Mouse (Mus musculus) CD8-positive naive resting alpha-beta T cell, adult 2 months (primary cell): ENCODE measurements around the gene Aldh3b1.
A peak's percentile ranks its signal among the peaks of the same experiment; 100 is the strongest.

Source experiments
- DNase-seq, 2 experiments: peaks; one replicate each; pipeline ENCODE4 v3.0.0; 2022; ENCODE audit warnings: low read depth in 2 of 2, low spot score in 2 of 2

The Aldh3b1 gene

GRCm38 (mm10) chr19:3913692-3914091 is 15.9 kb downstream of the Aldh3b1 start:
- no peak for DNase-seq

DNA sequence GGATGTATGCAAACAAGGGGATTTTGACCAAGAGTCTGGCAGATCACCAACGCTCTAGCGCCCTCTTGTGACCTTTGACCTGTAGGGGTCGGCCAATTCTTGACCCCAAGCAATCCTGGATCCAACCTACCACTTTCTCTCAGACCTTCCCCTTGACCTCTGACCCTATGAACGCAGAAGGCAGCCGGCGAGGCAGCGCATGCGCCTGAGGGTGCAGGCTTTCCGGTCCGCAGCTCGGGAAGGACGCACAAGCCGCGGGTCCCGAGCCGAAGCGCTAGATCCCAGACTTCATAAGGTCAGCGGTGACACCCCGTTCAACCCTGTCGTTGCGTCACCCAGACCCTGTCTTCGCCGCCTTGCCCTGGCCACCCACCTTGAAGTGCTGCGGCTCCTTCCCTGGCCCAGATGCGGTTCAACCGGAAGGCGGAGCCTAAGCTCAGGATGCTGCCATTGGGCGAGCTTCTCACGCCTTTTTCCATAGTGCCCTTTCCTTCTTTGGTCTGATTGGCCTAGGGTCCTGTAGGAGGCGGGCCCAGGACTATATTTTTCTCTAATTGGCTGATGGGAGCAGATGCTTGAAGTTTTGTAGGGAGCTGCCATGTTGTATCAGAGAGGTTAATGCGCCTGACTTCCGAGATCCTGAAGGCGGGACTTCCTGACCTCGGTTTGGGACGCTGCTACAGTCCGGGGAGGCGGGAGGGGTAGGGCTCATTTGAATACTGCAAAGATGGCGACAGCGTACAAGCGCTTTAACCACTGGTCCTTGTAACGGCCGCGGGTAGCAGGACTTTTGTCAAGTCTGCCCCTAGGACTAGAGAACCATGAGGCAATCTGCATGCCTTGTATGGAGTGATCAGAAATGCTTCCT is 17.0 kb downstream of the Aldh3b1 start, which contains the start of gene Ndufs8:
Ndufs8 (minus strand) TSS at position 438 of the 868 bp plus-strand sequence.
- peak; percentile 87 to 92 for DNase-seq

GRCm38 (mm10) chr19:3910206-3910605 is 19.4 kb downstream of the Aldh3b1 start:
- DNase-seq: no peak

DNA sequence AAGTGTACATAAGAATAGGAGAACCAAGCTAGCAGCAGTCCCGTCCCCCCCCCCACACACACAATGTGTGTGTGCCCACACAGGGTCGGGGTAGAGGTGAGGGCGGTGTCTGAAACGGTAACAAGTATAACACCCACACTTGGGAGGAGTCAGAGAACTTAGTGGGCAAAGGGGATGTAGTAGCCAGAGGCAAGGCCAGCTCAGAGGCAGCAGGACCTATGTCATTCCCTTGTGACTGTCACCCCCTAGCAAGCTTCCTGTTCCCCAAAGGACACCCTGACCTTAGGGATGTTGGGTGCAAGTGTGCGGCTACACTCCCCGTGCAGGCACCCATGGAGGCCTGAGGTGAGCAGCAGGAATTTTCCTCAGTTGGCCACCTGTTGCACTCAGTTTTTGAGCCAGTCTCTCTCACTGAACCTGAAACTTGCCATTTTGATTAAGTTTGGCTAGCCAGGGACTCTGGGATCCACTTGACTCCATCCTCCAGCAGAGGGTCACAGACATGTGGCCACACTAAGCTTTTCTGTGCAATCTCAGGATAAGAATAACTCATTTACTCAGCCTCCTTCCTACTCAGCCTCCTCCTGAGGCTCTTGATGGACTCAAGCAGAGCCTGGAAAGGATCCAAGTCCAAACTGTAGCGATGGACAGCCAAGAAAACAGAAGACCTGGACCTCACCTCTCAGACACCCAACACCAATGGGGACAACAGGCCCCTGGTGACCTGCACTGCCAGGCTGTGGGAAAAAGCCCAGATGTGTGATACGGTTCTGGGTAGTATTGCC is 21.5 kb downstream of the Aldh3b1 start:
- no peak for DNase-seq

- DNase-seq: peak; percentile 35 to 52
Measured at GRCm38 (mm10) chr19:3906795-3907786, 22.5 kb downstream of the Aldh3b1 start, which contains the start of gene Tcirg1. TSS of gene Tcirg1 (minus strand) at chr19:3907133.

- DNase-seq: peak in 1 of 2 experiments; percentile 14
Measured at GRCm38 (mm10) chr19:3906326-3906725, 23.3 kb downstream of the Aldh3b1 start.

DNA sequence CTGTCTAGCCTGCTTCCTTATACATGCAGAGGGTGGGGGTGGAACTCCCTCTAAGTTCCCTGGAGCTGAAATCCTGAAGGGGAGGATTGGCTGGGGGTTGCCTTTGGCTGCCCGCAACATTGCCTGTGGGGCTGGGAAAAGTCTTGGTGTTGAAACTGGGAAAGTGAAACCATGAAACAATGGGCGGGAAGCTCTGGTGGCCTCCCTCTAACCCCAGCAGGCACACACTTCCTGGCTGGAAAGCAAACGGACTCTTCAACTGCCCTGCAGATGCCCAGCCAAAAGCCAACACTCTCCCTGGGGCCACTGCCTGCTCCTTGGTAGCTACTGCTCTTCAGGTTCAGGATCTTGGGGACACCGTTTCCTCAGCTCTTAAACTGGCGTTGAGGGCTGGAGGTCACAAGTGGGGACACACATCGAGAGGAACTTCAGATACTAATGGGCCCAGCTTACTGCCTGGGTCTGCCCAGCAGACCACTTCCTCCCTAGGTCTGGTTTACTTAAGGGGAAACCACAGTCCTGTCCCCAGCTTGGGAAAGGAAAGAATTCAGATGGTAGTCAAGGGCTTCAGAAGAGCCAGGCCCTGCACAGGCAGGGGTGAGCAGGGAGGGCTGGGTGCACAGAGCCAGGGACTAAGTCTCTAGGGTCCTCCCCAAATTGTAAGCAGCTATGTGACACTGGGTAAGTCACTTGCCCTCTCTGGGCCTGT is 24.2 kb downstream of the Aldh3b1 start:
- no peak for DNase-seq

GRCm38 (mm10) chr19:3904363-3904675 is 25.3 kb downstream of the Aldh3b1 start:
- DNase-seq: no peak

GRCm38 (mm10) chr19:3903648-3904362 is 25.8 kb downstream of the Aldh3b1 start:
- DNase-seq: no peak

DNA sequence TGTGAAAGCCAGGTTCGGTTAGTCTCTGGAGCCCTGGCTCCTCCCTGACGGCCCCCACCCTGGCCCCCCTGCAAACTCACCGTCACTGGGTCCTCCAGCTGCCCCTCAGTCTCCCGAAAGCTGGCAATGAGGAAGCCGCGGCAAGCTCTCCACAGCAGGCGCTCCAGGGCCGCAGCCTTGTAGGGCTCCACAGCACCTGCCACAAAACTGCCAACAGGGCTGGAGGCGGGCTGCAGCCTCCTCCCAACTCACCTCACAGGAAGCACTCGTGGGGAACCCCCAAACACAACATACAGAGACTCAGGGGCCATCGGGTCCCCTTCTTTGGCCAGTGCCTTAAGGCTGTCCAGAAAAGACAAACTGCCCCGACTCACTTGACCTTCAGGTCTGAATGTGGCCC is 26.6 kb downstream of the Aldh3b1 start:
- no peak for DNase-seq

DNA sequence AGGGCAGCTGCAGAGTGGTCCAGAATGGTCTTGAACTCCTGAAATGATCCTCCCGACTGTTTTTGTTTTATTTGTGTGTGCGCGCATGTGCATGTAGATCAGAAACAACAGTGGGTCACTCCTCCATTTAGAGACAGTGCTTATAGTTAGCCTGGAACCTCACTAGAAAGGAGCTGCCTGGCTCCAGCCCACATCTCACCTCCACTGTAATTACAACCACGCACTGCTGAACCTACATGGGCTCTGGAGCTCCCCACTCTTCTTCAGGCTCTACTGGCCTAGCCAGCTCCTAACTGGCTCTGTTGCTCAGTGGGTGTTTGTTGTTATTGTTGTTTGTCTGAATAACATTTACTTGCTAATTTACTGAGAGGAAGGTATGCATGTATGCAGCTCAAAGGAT is 30.0 kb downstream of the Aldh3b1 start:
- no peak for DNase-seq

DNA sequence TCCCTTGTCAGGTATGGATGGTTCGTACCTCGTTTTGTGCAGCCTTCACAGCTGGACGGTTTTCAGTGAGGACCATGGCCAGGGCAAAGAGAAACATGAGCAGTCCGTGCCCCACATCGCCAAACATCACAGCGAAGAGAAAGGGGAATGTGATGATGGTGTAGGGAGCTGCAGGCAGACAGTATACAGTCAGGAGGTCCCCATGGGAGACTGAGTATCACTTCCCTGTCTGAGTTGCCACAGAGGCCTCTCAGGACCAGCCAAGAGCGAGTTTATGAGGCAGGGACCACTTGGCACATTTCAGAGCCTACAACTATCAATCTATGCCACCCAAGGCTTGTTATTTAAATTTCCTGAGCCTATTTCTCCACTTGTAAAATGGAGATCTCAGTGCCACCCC is 30.7 kb downstream of the Aldh3b1 start:
- DNase-seq: no peak

GRCm38 (mm10) chr19:3897557-3897956 is 32.1 kb downstream of the Aldh3b1 start:
- DNase-seq: no peak

GRCm38 (mm10) chr19:3896208-3896607 is 33.4 kb downstream of the Aldh3b1 start:
- no peak for DNase-seq

DNA sequence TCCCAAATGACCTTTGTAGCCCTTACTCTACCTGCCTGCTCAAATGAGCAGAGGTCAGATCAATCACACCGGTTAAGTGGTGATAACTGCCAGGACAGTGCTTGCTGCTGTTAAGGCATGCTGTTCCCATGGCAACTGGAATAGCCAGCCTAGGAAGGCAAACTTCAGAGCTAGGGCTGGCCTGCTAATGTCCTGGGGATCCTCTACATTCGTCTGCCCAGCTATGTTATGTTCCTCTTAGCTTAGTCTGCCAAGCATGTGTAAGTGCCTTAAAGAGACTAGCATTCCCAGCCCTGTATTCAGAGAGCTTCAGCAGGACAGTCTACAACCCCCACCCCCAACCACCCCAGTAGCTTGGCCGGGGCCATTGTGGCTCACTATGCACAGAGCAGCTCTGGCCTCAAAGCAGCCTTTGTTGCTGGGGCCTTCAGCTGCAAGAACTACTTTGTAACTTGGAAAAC is 34.4 kb downstream of the Aldh3b1 start:
- no peak for DNase-seq

DNA sequence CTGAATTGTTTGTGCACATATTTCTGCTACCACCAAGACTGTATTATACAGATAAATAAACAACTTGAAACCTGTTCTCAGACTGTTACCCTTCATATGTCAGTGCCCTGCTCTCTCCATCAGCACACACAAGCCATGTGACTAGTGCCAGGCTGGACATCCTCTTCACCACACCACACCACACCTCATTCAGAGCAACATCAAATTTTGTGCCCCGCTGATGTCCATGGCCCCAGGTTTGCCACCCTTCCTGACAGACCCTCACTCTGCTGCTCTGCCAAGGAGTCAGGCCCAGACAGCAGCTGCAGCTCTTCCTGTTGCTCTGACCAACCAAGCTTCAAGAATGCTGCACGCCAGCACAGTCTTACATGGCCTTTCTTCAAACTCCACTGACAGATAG is 35.3 kb downstream of the Aldh3b1 start:
- DNase-seq: no peak

- no peak for DNase-seq
Measured at GRCm38 (mm10) chr19:3893545-3894116, 36.0 kb downstream of the Aldh3b1 start.

DNA sequence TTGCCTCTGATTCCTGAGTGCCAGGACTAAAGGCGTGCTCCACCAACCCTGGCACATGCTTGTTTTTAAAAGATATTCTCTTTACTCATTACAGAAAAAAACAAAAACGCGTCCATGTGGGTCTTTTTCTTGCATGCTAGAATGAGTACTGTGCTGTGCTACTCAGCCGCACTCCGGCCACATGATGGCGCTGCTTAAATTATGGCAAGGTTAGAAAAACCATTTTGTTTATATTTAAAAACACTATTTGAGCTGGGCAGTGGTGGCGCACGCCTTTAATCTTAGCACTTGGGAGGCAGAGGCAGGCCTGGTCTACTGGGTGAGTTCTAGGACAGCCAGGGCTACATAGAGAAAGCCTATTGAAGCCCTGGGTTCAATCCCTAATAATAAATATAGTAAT is 39.4 kb downstream of the Aldh3b1 start:
- DNase-seq: no peak

DNA sequence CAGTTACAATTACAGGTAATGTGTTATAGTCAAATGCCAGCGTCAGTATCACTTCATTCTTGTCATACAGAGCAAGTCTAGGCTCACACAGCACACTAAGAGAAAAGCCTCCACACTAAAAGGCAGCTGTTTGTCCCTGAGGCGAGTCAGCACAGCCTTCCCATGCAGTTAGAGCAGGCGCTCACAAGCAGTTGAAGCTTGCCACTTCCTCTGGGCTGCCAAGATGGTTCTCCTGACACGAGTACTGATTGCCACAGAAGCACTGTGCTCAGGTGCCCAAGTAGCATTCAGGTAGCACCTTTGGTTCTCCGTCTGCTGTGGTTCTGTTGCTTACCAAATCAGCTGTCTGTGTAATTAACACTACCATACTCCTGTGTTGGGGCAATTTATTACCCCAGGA is 40.5 kb downstream of the Aldh3b1 start:
- no peak for DNase-seq
